Mouse (Mus musculus) neural tube, embryonic 11.5 days (tissue): ENCODE results near the gene Accs. TPM values are rescaled to one million over a fixed set of nuclear protein-coding genes. Genes with fewer than 3 reads are reported as not detected.

Experiments used
- ATAC-seq: fragments of 200-750 bp; cut with Nextera tagmentation; 2 replicates; pipeline ENCODE4 v1.8.0; 2017; ENCODE audit warnings: moderate number of reproducible peaks, mild to moderate bottlenecking, moderate TSS enrichment, moderate library complexity; ENCODE audit not compliant: insufficient read depth, low FRiP score, low TSS enrichment
- DNase-seq: peaks from one replicate; pipeline ENCODE4 v3.0.0-alpha.2; 2015; ENCODE audit warnings: low spot score
- H3K27ac ChIP-seq: fragments of 300-500 bp; sonication (generic); 2 replicates; pipeline ENCODE4 v1.5.1; 2014; ENCODE audit warnings: low read depth, mild to moderate bottlenecking, low read length
- H3K27me3 ChIP-seq: fragments of 300-500 bp; sonication (generic); 2 replicates; pipeline ENCODE4 v1.6.1; 2014; ENCODE audit warnings: mild to moderate bottlenecking, low read length, mixed read lengths; ENCODE audit not compliant: control insufficient read depth, insufficient read depth
- H3K36me3 ChIP-seq: fragments of 300-500 bp; sonication (generic); 2 replicates; pipeline ENCODE4 v1.6.1; 2014; ENCODE audit warnings: mild to moderate bottlenecking, low read length, moderate library complexity, mixed read lengths; ENCODE audit not compliant: control insufficient read depth, insufficient read depth
- H3K4me1 ChIP-seq: fragments of 300-500 bp; sonication (generic); 2 replicates; pipeline ENCODE4 v1.6.1; 2014; ENCODE audit warnings: low read length, mixed read lengths; ENCODE audit not compliant: control insufficient read depth, insufficient read depth
- H3K4me2 ChIP-seq: fragments of 300-500 bp; sonication (generic); 2 replicates; pipeline ENCODE4 v1.6.1; 2014; ENCODE audit warnings: low read depth, mild to moderate bottlenecking, moderate library complexity
- H3K4me3 ChIP-seq: fragments of 300-500 bp; sonication (generic); 2 replicates; pipeline ENCODE4 v1.5.1; 2014; ENCODE audit warnings: low read depth, low read length
- H3K9ac ChIP-seq: fragments of 300-500 bp; sonication (generic); 2 replicates; pipeline ENCODE4 v1.6.1; 2014; ENCODE audit warnings: mild to moderate bottlenecking, low read length
- H3K9me3 ChIP-seq: fragments of 300-500 bp; sonication (generic); 2 replicates; pipeline ENCODE4 v1.6.1; 2016; ENCODE audit warnings: low read length; ENCODE audit not compliant: control insufficient read depth
- whole genome bisulfite sequencing: fragments of 180-500 bp; shearing (Covaris S2); extraction: QIAGEN DNeasy Blood & Tissue Kit; methylation state at CpG from one replicate; pipeline ENCODE4 v1.1.7; 2014; 5-methylcytosine and 5-hydroxymethylcytosine counted together
- polyA plus RNA-seq: library from polyadenylated mRNA; unstranded; fragments of >200 nt; fragmentation: Nextera tagmentation; extraction: Ambion mirVana; gene quantifications from 2 replicates; pipeline ENCODE4 v1.2.1, GENCODE M21; 2014

Accs gene
- 5.6 and 7.8 TPM in 2 replicates for polyA plus RNA-seq

DNA sequence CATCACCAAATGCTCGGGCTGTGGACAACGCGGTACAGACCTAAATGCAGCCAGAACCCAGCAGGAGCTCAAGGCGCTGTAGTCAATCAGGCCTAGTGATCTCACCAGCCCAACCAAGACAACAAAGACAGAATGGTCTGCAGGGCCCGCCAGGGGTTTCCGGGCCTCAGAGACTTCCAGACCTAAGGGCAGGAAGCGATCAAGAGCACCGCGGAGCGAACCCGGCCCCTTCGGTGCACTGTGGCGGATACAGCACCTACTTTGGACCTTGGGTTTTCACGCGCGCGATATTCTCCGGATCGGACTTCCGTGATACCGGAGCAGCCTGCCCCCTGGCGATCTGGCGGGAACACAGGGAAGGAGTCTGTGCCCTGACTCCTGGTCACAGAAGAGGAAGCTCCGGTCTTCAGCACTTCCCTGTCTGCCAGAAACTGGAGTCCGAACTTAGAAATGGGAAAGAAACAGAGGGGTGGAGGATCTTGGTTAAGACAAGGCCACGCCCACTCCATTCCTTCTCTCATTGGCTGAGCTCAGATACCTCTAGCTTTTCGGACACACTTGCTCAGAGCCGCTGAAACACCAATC is at the start of gene Accs:
Accs (minus strand) TSS at position 439 of the 585 bp plus-strand sequence.
- no peaks in the 10 kb centered on the region for H3K27me3 ChIP-seq
- whole genome bisulfite sequencing = under 1% methylated on average over 28 of the region's 28 CpGs
- ATAC-seq (peak; percentile 82), DNase-seq (peak; percentile 84)
- peak within 1 kb of the TSS; percentile 61 for H3K4me3 ChIP-seq
- peak within 1 kb of the TSS; percentile 78 for H3K27ac ChIP-seq
- H3K4me2 ChIP-seq = peak within 1 kb of the TSS; percentile 72
- peak within 1 kb of the TSS; percentile 88 for H3K9ac ChIP-seq
- H3K4me1 ChIP-seq = peaks cover 5% of the 10 kb centered on the region; the same call in 1 of the 2 replicates
- no peaks in the 10 kb centered on the region for H3K9me3 ChIP-seq
- H3K36me3 ChIP-seq = no peaks in the 10 kb centered on the region

DNA sequence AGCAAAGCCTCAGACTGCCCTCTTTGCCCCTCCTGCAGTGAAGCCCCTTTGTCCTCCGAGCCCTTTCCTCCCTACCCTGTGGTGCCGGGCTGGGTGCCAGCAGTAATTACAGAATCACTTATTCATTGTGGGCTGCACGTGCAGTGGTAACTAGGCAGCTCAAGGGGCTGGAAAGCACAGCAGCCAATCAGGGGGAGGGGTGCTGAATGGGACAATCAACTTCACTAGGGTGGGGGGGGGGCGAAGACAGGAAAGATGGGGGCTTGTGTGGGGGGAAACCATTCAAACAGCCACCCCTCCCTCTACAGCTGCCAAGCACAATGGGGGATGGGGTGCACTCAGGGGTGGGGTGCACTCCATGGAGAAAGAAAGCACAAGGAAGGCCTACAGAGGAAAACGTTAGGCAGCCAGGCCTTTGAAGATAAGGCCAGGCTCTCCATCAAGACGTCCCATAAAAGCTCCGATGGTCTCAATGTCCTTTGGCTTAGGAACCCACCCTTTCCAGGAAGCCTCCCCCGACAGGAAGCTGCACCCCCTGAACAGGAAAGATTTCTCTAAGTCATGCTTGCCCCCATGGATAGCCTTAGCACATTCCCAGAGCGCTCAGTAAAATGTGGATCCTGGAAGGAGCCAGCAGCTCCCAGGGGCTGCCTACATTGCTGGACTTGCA is 42.0 kb upstream of the Accs start:
- H3K9me3 ChIP-seq = no peaks in the 10 kb centered on the region
- peak; percentile 95 for ATAC-seq
- no peak overlapping the region for H3K4me2 ChIP-seq
- 0 out of 2 replicates have a peak overlapping the region, but pooled peaks have one; percentile 60 for H3K27ac ChIP-seq
- 14% methylated on average over 9 of the region's 9 CpGs for WGBS
- DNase-seq = peak; percentile 76
- no peak overlapping the region for H3K4me3 ChIP-seq
- H3K9ac ChIP-seq = no peak overlapping the region
- H3K4me1 ChIP-seq = peaks cover 6% of the 10 kb centered on the region
- no peaks in the 10 kb centered on the region for H3K36me3 ChIP-seq
- no peaks in the 10 kb centered on the region for H3K27me3 ChIP-seq

DNA sequence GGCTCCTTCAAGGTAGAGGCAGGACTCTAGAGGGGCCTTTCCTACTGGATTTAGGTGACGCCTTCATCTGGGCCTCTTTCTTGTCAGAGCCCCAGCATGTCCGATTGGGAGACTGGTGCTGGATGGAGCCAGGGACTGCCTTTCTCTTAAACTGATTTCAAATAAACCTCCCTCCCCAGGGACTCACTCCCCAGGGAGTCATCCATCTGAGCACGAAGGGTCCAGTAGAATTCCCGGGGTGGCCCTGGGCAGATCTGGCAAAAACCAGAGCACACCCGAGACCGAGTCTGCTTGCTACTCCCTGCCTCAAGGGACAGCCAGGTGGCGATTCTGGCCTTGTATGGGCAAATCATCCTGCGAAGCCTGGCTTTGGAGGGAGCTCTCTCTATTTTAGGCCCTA is 40.4 kb upstream of the Accs start:
- Histone ChIP-seq H3K27me3 (no peaks in the 10 kb centered on the region), H3K9ac (no peak overlapping the region), H3K9me3 (no peaks in the 10 kb centered on the region), H3K4me3 (no peak overlapping the region), H3K4me2 (no peak overlapping the region), H3K4me1 (peaks cover 6% of the 10 kb centered on the region), H3K36me3 (no peaks in the 10 kb centered on the region), H3K27ac (no peak overlapping the region)
- DNase-seq (no peak), ATAC-seq (no peak)
- 82% methylated on average over 8 of the region's 8 CpGs for WGBS

DNA sequence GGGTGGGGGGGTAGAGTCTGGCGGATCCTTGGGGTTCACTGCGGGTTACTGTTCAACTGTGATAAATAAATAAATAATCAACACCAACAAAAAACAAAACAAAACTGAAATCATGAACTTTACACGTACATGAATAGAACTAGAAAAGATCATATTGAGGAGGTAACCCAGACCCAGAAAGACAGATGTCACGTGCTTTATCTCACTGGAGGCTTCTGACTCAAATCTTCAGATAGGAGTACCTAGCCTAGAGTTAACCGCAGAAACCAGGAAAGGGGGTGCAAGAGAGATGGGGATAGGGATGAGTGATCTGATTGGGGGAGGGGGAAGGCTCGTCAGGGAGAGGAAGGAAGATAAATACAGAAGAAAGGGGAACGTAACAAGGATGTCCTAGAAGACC is 39.3 kb upstream of the Accs start:
- ATAC-seq (no peak), DNase-seq (no peak)
- WGBS = 92% methylated on average over 7 of the region's 7 CpGs
- Histone ChIP-seq H3K9me3 (no peaks in the 10 kb centered on the region), H3K36me3 (no peaks in the 10 kb centered on the region), H3K27ac (no peak overlapping the region), H3K9ac (no peak overlapping the region), H3K27me3 (no peaks in the 10 kb centered on the region), H3K4me3 (no peak overlapping the region), H3K4me2 (no peak overlapping the region), H3K4me1 (peaks cover 6% of the 10 kb centered on the region)

DNA sequence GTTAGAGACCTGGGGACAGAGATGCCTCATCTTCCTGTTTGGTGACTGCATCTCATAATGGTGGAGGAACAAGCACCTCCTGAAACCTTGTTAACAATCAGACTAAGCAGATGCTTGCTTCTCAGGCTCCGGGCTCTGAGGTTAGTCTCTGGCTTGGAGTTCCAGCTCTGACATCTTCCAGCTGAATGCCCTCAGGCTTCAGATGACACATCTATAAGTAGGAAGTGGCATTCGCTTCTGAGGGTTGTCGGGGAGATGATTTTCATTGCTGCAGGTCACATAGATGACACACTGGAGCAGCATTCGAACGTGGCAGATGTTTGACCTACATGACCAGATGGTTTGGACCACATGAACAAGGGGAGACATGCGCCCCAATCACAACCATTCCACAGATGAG is 38.6 kb upstream of the Accs start:
- H3K4me2 ChIP-seq = no peak overlapping the region
- H3K4me1 ChIP-seq = peaks cover 6% of the 10 kb centered on the region
- H3K9ac ChIP-seq = no peak overlapping the region
- H3K27me3 ChIP-seq = no peaks in the 10 kb centered on the region
- H3K9me3 ChIP-seq = no peaks in the 10 kb centered on the region
- no peaks in the 10 kb centered on the region for H3K36me3 ChIP-seq
- H3K27ac ChIP-seq = no peak overlapping the region
- DNase-seq (no peak), ATAC-seq (no peak)
- H3K4me3 ChIP-seq = no peak overlapping the region
- WGBS = 89% methylated on average over 6 of the region's 6 CpGs

DNA sequence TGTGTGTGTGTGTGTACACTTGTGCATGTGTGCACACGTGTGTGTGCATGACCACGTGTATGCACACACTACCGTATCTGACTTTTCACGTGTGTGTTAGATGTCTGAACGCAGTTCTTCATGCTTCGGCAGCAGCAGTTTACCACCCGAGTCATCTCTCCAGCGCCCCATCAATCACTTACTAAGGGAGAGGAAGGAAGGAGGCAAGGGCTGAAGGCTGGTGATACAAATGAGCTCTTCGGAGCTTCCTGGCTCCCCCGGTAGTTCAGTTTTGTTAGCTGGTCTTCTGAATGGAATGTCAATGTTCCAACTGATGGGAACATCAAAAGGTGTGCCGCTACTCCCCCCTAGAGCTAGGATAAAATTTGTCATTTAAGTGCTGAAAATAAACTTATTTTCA is 37.5 kb upstream of the Accs start:
- ATAC-seq (no peak), DNase-seq (no peak)
- WGBS = 69% methylated on average over 11 of the region's 11 CpGs
- no peaks in the 10 kb centered on the region for H3K27me3 ChIP-seq
- H3K9ac ChIP-seq = no peak overlapping the region
- peaks cover 6% of the 10 kb centered on the region for H3K4me1 ChIP-seq
- no peaks in the 10 kb centered on the region for H3K36me3 ChIP-seq
- no peak overlapping the region for H3K27ac ChIP-seq
- H3K4me2 ChIP-seq = no peak overlapping the region
- H3K9me3 ChIP-seq = no peaks in the 10 kb centered on the region
- H3K4me3 ChIP-seq = no peak overlapping the region

DNA sequence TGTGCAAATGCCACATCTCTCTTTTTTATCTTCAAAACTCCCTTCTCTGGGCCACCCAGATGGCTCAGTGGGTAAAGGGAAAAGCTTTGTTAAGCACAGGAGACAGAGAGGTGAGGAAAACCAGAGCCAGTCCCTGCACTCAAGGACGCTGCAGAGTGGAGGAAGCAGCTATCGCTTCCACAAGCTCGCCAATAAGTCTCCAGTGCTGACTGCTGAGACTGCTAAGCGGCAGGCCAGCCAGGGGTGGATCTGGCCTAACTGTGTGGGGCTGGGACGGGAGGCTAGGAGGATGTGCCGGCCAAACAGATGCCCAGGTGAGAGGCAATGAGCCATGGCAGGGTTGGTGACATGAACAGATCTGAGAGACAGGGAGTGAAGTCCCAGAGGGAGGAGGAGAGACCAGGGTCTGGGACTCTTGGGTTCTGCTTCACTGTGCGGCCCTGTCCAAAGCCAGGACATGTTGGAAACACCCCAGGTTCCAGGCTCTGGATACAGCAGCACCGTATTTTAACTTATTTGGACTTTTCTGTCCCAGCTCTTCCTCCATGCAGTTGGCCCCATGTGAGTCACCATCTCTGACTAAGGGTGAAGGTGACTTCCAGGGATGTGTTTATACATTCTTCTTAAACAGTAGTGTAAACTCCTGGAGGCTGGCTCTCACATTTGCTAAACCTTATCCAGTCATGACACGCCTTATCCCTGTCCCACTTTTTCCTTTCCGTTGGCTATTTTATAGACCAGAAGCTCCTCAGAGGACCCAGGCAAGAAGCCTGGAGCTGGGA is 36.5 kb upstream of the Accs start:
- H3K9ac ChIP-seq = no peak overlapping the region
- ATAC-seq = no peak
- H3K27ac ChIP-seq = no peak overlapping the region
- H3K27me3 ChIP-seq = no peaks in the 10 kb centered on the region
- peaks cover 2% of the 10 kb centered on the region; the same call in 1 of the 2 replicates for H3K4me1 ChIP-seq
- no peak overlapping the region for H3K4me2 ChIP-seq
- 65% methylated on average over 10 of the region's 10 CpGs for WGBS
- no peak overlapping the region for H3K4me3 ChIP-seq
- no peaks in the 10 kb centered on the region for H3K36me3 ChIP-seq
- no peak for DNase-seq
- no peaks in the 10 kb centered on the region for H3K9me3 ChIP-seq

DNA sequence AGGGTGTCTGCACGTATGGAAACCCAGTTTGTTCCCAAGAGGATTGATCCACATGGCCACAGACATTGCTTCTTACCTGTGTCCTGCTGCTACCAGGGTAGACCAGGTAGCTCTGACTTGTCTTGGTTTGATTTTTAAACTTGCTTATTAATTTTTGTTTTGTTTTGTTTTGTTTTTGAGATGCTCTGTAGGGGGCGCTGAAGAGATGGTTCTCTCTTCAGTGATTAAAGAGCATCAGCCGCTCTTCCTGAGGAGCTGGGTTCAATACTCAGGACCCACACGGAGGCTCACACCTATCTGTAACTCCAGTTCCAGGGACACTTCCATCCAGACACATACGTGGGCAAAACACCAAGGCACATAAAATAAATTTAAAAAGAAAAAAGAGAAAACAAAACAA is 33.3 kb upstream of the Accs start:
- H3K4me1 ChIP-seq = no peaks in the 10 kb centered on the region
- no peaks in the 10 kb centered on the region for H3K9me3 ChIP-seq
- DNase-seq (no peak), ATAC-seq (no peak)
- no peak overlapping the region for H3K4me3 ChIP-seq
- H3K36me3 ChIP-seq = no peaks in the 10 kb centered on the region
- no peaks in the 10 kb centered on the region for H3K27me3 ChIP-seq
- H3K27ac ChIP-seq = no peak overlapping the region
- no peak overlapping the region for H3K9ac ChIP-seq
- no peak overlapping the region for H3K4me2 ChIP-seq
- 58% methylated on average over 5 of the region's 5 CpGs for WGBS
